Mouse (Mus musculus) midbrain, postnatal 0 days (tissue): ENCODE data around the gene Olfr843. TPM values are rescaled to one million over a fixed set of nuclear protein-coding genes. Genes with fewer than 3 reads are reported as not detected.

Source experiments
- ATAC-seq: fragments of 200-750 bp; cut with Nextera tagmentation; 2 replicates; pipeline ENCODE4 v1.8.0; 2017; ENCODE audit warnings: moderate number of reproducible peaks, mild to moderate bottlenecking, moderate TSS enrichment, moderate library complexity; ENCODE audit not compliant: low FRiP score
- DNase-seq: peaks from one replicate; pipeline ENCODE4 v3.0.0-alpha.2; 2015; ENCODE audit warnings: low spot score
- H3K27ac ChIP-seq: fragments of 300-500 bp; sonication (generic); 2 replicates; pipeline ENCODE4 v1.5.1; 2014; ENCODE audit warnings: low read depth, mild to moderate bottlenecking, low read length, mixed read lengths
- H3K27me3 ChIP-seq: fragments of 300-500 bp; sonication (generic); 2 replicates; pipeline ENCODE4 v1.6.1; 2014; ENCODE audit warnings: low read length, control low read depth, mixed read lengths; ENCODE audit not compliant: insufficient read depth
- H3K36me3 ChIP-seq: fragments of 300-500 bp; sonication (generic); 2 replicates; pipeline ENCODE4 v1.6.1; 2014; ENCODE audit warnings: low read length, control low read depth, mixed read lengths; ENCODE audit not compliant: insufficient read depth
- H3K4me1 ChIP-seq: fragments of 300-500 bp; sonication (generic); 2 replicates; pipeline ENCODE4 v1.6.1; 2014; ENCODE audit warnings: mild to moderate bottlenecking, control low read depth, antibody characterized with exemption, low read length, mixed read lengths; ENCODE audit not compliant: insufficient read depth
- H3K4me2 ChIP-seq: fragments of 300-500 bp; sonication (generic); 2 replicates; pipeline ENCODE4 v1.6.1; 2014; ENCODE audit warnings: low read depth, mild to moderate bottlenecking, low read length, mixed read lengths; ENCODE audit not compliant: poor library complexity, severe bottlenecking
- H3K4me3 ChIP-seq: fragments of 300-500 bp; sonication (generic); 2 replicates; pipeline ENCODE4 v1.5.1; 2014; ENCODE audit warnings: low read depth, mild to moderate bottlenecking, low read length, moderate library complexity
- H3K9ac ChIP-seq: fragments of 300-500 bp; sonication (generic); replicated peaks from 2 replicates; pipeline ENCODE4 v1.6.1; 2014; ENCODE audit warnings: mild to moderate bottlenecking, low read length, moderate library complexity, mixed read lengths; ENCODE audit not compliant: poor library complexity, severe bottlenecking
- H3K9me3 ChIP-seq: fragments of 300-500 bp; sonication (generic); 2 replicates; pipeline ENCODE4 v1.6.1; 2016; ENCODE audit warnings: low read length, control low read depth
- CTCF ChIP-seq: IDR thresholded peaks from 2 replicates; pipeline ENCODE4 v1.5.1; 2016; ENCODE audit warnings: antibody characterized with exemption, mild to moderate bottlenecking
- WGBS: fragments of 180-500 bp; shearing (Covaris S2); extraction: QIAGEN DNeasy Blood & Tissue Kit; methylation state at CpG from one replicate; pipeline ENCODE4 v1.1.7; 2014; 5-methylcytosine and 5-hydroxymethylcytosine counted together
- polyA plus RNA-seq: library from polyadenylated mRNA; unstranded; fragments of >200 nt; fragmentation: Nextera tagmentation; extraction: Ambion mirVana; gene quantifications from 2 replicates; pipeline ENCODE4 v1.2.1, GENCODE M21; 2015
- total RNA-seq: library from RNA; depleted of rRNA; stranded (reverse); fragments of >200 nt; gene quantifications from 2 replicates; pipeline ENCODE4 v1.2.3, GENCODE M21; 2014; rRNA removed

Olfr843 gene
- total RNA-seq (not detected in 2 replicates), polyA plus RNA-seq (not detected in 2 replicates)

DNA sequence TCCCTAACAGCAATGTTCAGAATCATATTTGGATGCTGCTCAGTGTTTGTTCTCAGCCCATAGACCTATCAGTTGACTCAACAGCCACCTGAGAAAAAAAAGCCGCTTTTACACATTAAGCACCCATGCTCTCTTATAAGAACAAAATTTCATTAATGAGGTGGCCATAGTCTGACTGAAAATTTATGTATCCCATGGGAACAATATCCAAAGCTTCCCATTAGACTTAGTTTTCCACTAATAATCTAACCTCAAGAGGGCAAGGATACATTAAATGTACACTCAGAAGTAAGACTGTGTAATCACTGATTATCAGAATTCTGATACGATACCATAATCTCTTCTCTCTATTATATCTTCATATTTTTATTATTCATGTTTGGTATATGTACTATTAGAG, at the start of gene Olfr843:
Olfr843 (minus strand) TSS at position 101 of the 400 bp plus-strand sequence.
- 87% methylated on average over 2 of the region's 2 CpGs for WGBS
- no peak within 1 kb of the TSS for H3K27ac ChIP-seq
- 0 out of 2 replicates have a peak, but pooled peaks cover 5% of the 10 kb centered on the region for H3K9me3 ChIP-seq
- no peak within 1 kb of the TSS for H3K4me2 ChIP-seq
- no peak for TF ChIP-seq CTCF
- no peak within 1 kb of the TSS for H3K9ac ChIP-seq
- no peak within 1 kb of the TSS for H3K4me3 ChIP-seq
- no peaks in the 10 kb centered on the region for H3K4me1 ChIP-seq
- ATAC-seq, result no peak
- H3K27me3 ChIP-seq, result no peaks in the 10 kb centered on the region
- no peaks in the 10 kb centered on the region for H3K36me3 ChIP-seq
- DNase-seq, result no peak

Other genes with a start within 250 kb of the Olfr843 start
- not detected in 2 replicates for gene Olfr835, start 219.3 kb downstream of the Olfr843 start, total RNA-seq
- not detected in 2 replicates for gene Olfr835, start 219.3 kb downstream of the Olfr843 start, polyA plus RNA-seq
- gene Olfr836, start 131.6 kb downstream of the Olfr843 start, total RNA-seq, result not detected in 2 replicates
- not detected in 2 replicates for gene Olfr836, start 131.6 kb downstream of the Olfr843 start, polyA plus RNA-seq
- gene Olfr837, start 115.7 kb downstream of the Olfr843 start, total RNA-seq, result not detected in 2 replicates
- not detected in 2 replicates for gene Olfr837, start 115.7 kb downstream of the Olfr843 start, polyA plus RNA-seq
- gene Olfr839-ps1, start 74.7 kb downstream of the Olfr843 start, total RNA-seq, result under 0.01 TPM in 1 of 2 replicates, not detected in the other
- gene Olfr839-ps1, start 74.7 kb downstream of the Olfr843 start, polyA plus RNA-seq, result not detected in 2 replicates
- not detected in 2 replicates for gene Olfr844, start 64.4 kb upstream of the Olfr843 start, total RNA-seq
- not detected in 2 replicates for gene Olfr844, start 64.4 kb upstream of the Olfr843 start, polyA plus RNA-seq
- not detected in 2 replicates for gene Olfr845, start 84.5 kb upstream of the Olfr843 start, total RNA-seq
- gene Olfr845, start 84.5 kb upstream of the Olfr843 start, polyA plus RNA-seq, result not detected in 2 replicates
- gene Olfr846, start 112.0 kb upstream of the Olfr843 start, total RNA-seq, result not detected in 2 replicates
- not detected in 2 replicates for gene Olfr846, start 112.0 kb upstream of the Olfr843 start, polyA plus RNA-seq
- not detected in 2 replicates for gene Olfr847, start 126.7 kb upstream of the Olfr843 start, total RNA-seq
- gene Olfr847, start 126.7 kb upstream of the Olfr843 start, polyA plus RNA-seq, result not detected in 2 replicates
- gene Olfr849, start 188.3 kb upstream of the Olfr843 start, total RNA-seq, result not detected in 2 replicates
- gene Olfr849, start 188.3 kb upstream of the Olfr843 start, polyA plus RNA-seq, result not detected in 2 replicates
- gene Olfr850, start 226.3 kb upstream of the Olfr843 start, total RNA-seq, result not detected in 2 replicates
- not detected in 2 replicates for gene Olfr850, start 226.3 kb upstream of the Olfr843 start, polyA plus RNA-seq
- gene Olfr851, start 241.3 kb upstream of the Olfr843 start, total RNA-seq, result not detected in 2 replicates
- not detected in 2 replicates for gene Olfr851, start 241.3 kb upstream of the Olfr843 start, polyA plus RNA-seq